Mouse (Mus musculus) hindbrain, embryonic 14.5 days (tissue): ENCODE data around the gene Macc1. TPM values are rescaled to one million over a fixed set of nuclear protein-coding genes. Genes with fewer than 3 reads are reported as not detected.

Experiments used
- polyA plus RNA-seq: library from polyadenylated mRNA; unstranded; fragments of >200 nt; fragmentation: Nextera tagmentation; extraction: Ambion mirVana; gene quantifications from 2 replicates; pipeline ENCODE4 v1.2.1, GENCODE M21; 2014

Gene Macc1
- polyA plus RNA-seq, 1 experiment from 2014 or later = not detected

Other genes with a start within 250 kb of the Macc1 start
- 15.0 and 15.1 TPM in 2 replicates for gene Itgb8, start 75.5 kb upstream of the Macc1 start, polyA plus RNA-seq